Mouse (Mus musculus) neutrophil, adult 5-6 weeks (primary cell): Measurements from ENCODE around the gene Dgcr2. TPM values are rescaled to one million over a fixed set of nuclear protein-coding genes. Genes with fewer than 3 reads are reported as not detected.
A peak's percentile ranks its signal among the peaks of the same experiment; 100 is the strongest.

Source experiments
- ATAC-seq: fragments of 151-379, 151-347 bp; 2 replicates; pipeline ENCODE4 v1.8.0; 2017; ENCODE audit warnings: mild to moderate bottlenecking, moderate TSS enrichment; ENCODE audit not compliant: insufficient number of reproducible peaks, poor library complexity, low FRiP score, severe bottlenecking; ENCODE audit errors: extremely low read depth
- total RNA-seq: library from RNA; stranded (forward); fragments of 200-1000 nt; gene quantifications from 2 replicates; pipeline ENCODE4 v1.2.3, GENCODE M21; 2017

The Dgcr2 gene
- total RNA-seq, 1 experiment from 2014 or later, result 40.7 TPM

DNA sequence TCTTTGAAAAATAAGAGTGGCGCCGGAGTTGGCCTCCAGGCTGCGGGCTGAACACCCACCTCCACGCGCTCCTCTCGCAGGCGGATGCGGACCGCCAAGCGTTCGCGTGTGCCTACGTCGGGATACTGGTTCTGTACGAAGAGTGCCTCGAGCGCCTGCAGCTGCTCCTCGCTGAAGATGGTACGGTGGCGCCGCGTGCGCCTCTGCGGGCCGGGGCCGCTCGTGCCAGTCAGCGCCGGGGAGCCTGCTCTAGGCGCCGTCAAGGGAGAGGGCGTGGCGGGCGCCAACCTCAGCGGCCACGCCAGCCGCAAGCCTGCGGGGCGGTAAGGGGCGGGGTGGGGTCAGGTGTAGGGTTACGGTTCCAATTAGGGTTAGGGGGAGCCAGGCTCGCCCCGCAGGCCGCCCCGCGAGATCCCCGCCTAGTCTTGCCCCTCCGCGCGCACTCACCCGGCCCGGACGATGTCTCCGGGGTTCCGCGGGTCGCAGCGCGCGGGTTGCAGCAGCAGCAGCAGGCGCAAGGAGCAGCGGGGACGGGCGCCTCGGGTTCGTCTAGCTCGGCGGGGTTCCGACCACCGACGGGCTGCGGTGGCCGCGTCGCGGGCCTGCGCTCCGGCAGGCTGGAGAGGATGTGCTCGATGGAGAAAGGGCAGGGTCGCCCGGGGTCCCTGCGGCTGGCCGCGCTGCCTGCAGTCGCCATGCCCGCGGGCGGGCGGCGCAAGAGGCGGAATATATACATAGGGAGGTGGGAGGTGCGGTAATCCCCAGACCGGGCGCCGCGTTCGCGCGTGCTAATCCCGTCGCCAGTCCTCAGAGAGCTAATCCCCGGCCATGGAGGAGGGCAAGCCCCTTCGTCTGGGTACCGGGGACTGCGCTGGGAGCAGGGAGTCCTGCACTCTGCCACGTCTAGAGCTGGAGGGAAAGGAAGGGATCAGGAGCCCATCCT is 16.2 kb upstream of the Dgcr2 start, which contains the start of gene Gsc2:
TSS of gene Gsc2 (minus strand) at position 753 of the 943 bp plus-strand sequence.
- ATAC-seq, result no peak

DNA sequence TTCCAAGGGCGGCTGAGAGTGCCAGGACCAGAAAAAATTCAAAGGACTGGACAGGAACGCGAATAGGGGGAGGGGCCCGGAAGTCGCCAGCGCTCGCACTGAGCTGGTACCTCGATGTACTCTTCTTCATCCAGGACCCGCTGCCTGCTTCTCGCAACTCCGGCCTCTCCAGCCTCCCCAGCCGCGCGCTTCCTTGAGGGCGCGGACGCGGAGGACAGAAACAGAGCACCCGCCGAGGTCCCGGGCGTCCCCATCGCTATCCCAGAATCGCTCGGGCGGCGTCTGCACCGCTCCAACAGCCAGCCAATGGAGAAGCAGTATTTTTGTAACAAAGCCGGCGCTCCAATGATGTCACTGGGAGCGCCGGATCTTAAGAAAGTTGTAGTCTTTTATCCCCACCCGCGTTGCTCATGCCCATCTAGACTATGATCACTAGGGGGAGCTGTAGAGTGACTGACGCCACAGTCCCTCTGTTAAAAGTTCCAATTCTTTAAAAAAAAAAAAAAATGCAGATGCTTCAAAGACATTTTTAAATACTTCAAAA is 12.8 kb upstream of the Dgcr2 start, which contains the start of gene Ess2:
TSS of gene Ess2 (minus strand) at position 297 of the 544 bp plus-strand sequence.
- peak; percentile 96 for ATAC-seq

DNA sequence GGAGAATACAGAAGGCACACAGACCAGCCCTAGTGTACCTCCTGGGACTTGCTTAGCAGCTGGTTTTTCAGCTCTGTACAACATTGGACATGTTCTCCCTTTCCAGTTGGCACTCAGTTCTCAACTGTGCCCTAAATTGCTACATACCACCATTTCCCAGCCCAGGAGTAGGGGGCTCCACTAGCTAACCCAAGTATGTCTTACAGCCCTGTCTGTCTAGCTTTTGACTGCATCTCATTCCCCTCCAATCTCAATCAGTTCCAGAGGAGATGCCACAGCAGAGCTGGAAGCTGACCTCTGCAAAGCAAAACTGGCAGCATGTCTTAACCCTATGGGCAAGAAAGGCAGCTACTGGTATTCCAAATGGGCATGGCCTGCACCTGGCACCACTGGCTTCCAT is 2.3 kb downstream of the Dgcr2 start:
- ATAC-seq, result no peak

DNA sequence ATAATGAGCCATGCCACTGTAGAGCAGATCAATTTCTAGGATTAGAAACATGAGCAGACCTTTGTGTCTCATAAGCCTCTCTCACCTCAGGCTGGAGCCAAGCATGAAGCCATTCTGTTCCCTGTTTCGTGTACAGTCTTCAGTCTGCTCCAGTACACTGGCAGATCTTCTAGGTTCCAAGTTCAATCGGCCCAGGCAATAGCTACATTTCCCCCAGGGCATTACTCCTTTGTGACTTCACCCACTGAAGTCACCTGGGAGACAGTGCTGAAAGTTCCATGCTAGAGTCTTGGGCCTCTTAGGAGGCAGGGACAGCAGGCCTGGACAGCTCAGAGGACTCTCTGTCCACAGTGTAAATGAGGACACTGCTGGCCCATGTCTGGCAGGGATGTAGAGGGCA is 4.4 kb downstream of the Dgcr2 start, which contains the start of gene Tssk1:
TSS of gene Tssk1 (plus strand) at position 301 of the 400 bp plus-strand sequence.
- no peak for ATAC-seq

- ATAC-seq, result no peak
Observed at GRCm38 (mm10) chr16:17892606-17893005, 5.8 kb downstream of the Dgcr2 start.

DNA sequence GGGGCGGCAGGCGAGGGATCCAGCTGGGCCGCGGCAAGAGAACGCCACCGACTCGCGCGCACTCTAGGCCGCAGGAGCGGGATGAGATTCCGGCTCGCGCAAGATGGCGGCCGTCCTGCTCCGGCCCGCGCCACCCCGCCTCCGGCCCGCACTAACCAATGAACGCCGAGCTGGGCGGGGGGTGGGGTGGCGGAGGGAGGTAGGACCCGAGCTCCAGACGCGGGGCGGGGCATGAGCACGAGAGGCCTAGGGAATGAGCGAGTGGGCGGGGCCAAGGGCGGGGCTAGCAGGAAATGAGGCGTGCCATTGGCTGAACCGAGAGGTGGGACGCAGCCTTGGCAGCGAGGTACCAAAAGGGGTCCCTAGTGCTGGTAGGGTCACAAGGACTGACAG is 6.8 kb downstream of the Dgcr2 start, which contains the start of gene Gm20518:
TSS of gene Gm20518 (minus strand) at position 105 of the 393 bp plus-strand sequence.
- peak; percentile 92 for ATAC-seq

DNA sequence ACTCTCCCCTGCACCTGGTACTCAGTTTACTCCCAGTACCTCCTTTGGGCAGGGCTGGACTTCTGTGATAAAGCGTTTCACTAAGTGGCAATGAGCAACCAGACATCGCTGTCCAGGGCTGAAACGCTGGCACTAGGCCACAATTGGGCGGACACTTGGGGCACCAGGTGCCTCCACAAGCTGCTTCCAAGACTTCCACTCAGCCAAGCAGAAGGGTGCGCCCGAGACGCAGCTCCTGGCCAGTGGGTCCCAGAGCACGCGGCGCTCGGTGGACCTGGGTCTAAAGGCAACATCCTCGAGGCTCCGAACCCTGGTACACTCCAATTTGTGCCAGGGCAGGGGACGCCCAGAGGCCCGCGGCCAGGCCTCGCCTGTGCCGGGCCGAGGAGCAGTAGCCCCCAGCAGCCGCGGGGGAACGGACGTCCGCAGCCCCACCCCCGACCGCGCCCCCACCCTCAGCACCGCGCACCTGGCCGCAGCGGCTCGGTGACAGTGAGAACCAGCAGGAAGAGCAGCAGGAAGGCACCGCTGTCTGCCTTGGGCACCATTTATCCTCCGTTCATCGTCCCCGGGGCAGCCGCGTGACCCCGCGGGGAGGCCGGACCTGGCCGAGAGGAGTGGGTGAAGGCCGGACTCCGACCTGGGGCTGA is 7.3 kb downstream of the Dgcr2 start:
- no peak for ATAC-seq

GRCm38 (mm10) chr16:17890342-17890727 is 8.0 kb downstream of the Dgcr2 start:
- no peak for ATAC-seq

DNA sequence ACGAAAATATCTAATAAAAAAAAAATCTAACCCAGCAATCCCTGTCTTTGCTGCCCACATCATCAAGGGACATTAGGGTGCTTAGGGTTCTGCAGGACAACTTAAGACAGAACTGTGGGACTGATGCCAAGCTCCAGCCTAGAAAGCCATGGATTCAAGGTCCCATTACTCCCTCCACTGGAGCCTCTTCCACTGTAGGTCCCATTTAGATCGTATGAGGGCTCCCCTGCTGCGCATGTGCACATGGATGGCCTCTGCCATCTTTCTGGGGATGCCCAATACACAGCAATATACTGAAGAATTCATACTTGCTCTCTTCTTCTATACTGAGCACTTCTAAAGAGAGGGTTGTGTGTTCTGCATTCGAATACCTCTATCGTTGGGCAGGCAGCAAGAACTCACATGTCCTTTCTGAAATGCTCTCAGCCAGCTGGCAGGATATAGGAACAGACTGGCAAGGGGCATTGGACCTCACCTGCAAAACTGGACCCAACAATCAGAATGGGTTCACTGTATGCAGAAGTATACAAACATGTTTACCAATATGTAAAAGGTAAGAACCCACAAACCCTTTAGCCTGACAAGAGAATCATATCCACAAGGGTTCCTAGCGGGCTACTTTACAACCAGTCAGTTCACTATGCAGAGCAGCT is 8.5 kb downstream of the Dgcr2 start:
- no peak for ATAC-seq

- ATAC-seq, result no peak
Observed at GRCm38 (mm10) chr16:17884116-17884515, 14.2 kb downstream of the Dgcr2 start.

DNA sequence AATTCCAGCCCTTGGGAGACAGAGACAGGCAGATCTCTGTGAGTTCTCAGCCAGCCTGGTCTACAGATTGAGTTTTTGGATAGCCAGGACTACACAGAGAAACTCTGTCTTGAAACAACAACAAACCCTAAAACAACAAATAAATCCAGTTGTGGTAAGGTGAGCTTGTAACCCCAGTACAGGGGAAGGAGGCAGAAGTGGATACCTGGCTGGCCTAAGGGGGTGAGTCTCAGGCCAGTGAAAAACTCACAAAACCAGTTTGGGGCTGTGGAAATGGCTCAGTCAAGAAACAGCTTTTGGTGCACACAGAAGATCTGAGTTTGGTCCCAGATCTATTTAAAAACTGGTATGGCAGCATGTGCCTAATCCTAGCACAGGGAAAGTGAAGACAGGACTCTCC is 16.2 kb downstream of the Dgcr2 start:
- ATAC-seq, result no peak

DNA sequence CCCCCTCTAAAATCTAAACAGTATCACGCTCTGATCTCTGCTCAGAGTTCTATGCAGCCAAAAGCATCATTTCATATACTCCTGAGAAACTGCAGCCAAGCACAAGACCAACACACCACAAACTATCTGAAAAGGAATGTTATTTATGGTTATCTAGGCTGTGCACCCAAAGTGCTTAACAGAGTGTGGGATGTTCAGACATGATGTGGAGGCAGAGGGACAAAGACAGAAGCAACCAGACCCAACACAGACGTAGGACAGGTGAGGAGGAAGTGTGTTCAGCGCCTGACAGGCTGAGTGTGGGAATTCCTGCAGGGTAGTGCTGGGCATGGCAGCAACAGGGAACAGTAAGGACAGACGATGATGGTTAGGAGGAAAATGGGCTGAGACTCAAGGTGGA is 18.8 kb downstream of the Dgcr2 start:
- no peak for ATAC-seq

- no peak for ATAC-seq
Observed at GRCm38 (mm10) chr16:17876096-17876495, 22.3 kb downstream of the Dgcr2 start.

GRCm38 (mm10) chr16:17875174-17875573 is 23.2 kb downstream of the Dgcr2 start:
- no peak for ATAC-seq

DNA sequence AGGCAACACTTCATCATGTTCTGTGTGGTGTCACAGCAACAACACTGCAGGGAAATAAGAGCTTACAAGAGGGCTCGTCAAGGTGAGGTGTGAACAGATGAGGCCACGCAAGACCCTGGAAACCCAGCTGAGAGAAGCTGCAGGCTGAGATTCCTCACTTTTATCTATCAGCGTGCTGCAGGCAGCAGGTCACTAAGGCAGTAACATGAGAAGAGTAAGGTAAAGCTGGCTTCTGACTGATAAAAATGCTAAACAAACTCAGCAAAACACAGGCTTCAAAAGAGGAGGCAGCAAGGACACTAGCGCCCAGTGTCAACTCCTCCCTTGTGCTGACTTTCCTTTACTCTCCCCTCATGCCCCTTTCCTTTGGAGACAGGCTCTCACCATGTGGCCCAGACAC is 25.4 kb downstream of the Dgcr2 start:
- no peak for ATAC-seq

GRCm38 (mm10) chr16:17871248-17871647 is 27.1 kb downstream of the Dgcr2 start:
- no peak for ATAC-seq

DNA sequence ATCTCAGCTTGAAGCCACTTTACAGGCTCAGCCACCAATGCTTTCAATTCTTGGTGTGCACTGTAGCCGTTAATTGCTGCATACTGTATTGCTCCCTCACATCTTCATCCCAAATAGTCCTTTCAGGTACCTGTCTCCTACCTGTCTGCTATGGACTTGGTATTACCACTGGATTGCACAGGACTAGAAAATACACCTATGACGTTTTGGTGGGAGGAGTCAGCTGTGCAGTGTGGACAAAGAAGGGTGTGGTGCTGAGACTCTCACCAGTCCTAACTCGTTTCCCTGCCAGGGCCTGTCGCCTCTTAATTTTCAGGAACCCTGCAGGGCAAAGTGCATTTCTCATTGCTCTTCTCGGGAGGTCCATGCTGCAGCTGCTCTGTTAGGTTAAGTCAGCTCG is 32.6 kb downstream of the Dgcr2 start:
- ATAC-seq, result no peak

- no peak for ATAC-seq
Observed at GRCm38 (mm10) chr16:17865293-17865692, 33.1 kb downstream of the Dgcr2 start.

DNA sequence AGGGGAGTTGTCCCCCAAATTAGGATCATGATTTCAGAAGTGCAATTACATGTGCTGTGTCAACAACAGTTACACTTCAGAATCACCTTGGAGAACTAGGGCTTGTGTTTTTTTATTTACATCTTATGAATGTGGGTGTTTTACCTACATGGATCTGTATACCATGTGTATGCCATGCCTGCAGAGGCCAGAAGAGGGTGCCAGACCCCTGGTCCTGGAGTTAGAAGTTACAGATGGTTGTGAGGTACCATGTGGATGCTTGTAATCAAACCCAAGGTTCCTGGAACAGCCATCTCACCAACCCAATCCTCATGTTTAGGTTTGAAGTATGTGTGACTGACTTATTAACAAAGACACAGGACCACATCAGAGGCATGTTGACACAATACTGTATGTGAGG is 39.8 kb downstream of the Dgcr2 start:
- no peak for ATAC-seq
